Mouse (Mus musculus) heart, postnatal 0 days (tissue): ENCODE measurements around the gene Tec.

Experiments
- CTCF ChIP-seq: IDR thresholded peaks from 2 replicates; pipeline ENCODE4 v1.5.1; 2016; ENCODE audit warnings: antibody characterized with exemption, control low read depth, low read depth
- EP300 ChIP-seq: IDR thresholded peaks from 2 replicates; pipeline ENCODE4 v1.6.1; 2016; ENCODE audit warnings: antibody characterized with exemption, low read depth

- TF ChIP-seq EP300 (no peak), CTCF (no peak)
Measured at GRCm38 (mm10) chr5:72746461-72746860, 121.8 kb downstream of the Tec start.
